Mouse (Mus musculus) splenic B cell, adult 2 months (primary cell): Measurements from ENCODE around the gene Zfr.
"Not testable (repeated sequence)": the region's sequence is repeated elsewhere in the genome, so short reads cannot be mapped to it uniquely, and the experiment has no call there.

Experiments used
- DNase-seq: peaks from one replicate; pipeline ENCODE4 v3.0.0-alpha.2; 2011; ENCODE audit warnings: low read depth, low spot score
- H3K27me3 ChIP-seq: 2 replicates; pipeline ENCODE4 v1.6.1; 2012; ENCODE audit warnings: mild to moderate bottlenecking, low read length, moderate library complexity, mixed read lengths; ENCODE audit not compliant: control insufficient read depth, poor library complexity, insufficient read depth, severe bottlenecking
- H3K36me3 ChIP-seq: 2 replicates; pipeline ENCODE4 v1.6.1; 2012; ENCODE audit warnings: mild to moderate bottlenecking, low read length, moderate library complexity, mixed read lengths; ENCODE audit not compliant: control insufficient read depth, poor library complexity, insufficient read depth, severe bottlenecking

Zfr gene

DNA sequence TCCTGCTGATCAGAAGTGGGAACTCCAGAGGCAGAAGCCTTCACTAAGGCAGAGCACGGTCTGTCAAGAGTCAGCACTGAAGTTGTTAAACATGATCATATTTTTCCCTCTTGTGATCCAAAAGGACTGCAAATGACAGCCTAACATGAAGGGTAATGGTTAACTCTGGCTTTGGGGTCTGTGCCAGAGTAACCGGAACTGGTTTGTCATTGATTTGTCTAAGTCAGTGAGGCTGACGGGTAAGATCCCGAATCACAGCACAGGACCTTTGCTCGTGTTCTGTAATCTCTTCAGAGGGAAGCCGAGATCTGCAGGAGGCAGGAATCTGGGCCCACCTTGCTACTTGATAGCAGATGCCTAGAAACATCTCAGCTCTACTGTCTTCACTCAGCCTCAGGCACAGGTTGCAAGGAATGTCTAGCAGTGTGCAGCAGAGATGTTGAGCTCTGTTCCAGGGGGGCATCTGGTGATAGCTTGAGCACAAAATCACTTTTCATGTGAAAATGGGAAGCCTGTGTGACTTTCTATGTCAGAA is 90.0 kb downstream of the Zfr start:
- Histone ChIP-seq H3K36me3 (no peaks in the 10 kb centered on the region), H3K27me3 (no peaks in the 10 kb centered on the region)
- no peak for DNase-seq

DNA sequence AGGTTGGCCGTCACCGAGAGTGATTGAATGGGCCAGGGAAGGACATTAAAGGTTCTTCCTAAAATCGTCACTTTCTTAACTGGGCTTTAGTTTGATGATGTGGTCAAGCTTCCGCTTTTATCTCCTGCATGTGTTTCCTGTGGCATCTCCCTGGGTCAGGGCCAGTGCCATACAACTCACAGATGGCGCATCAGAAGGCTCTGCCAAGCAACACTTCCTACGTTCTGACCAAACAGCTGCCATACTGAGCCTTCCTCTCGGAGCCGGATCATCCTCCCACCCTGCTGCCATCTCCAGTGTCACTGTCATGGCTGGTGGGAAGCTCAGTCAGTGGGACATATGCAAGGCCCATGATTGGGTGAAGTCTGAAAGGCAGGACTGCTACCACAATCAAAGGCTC is 93.9 kb downstream of the Zfr start:
- H3K36me3 ChIP-seq, result no peaks in the 10 kb centered on the region; the same call in 1 of the 2 replicates
- H3K27me3 ChIP-seq, result no peaks in the 10 kb centered on the region
- peak; percentile 27 for DNase-seq

DNA sequence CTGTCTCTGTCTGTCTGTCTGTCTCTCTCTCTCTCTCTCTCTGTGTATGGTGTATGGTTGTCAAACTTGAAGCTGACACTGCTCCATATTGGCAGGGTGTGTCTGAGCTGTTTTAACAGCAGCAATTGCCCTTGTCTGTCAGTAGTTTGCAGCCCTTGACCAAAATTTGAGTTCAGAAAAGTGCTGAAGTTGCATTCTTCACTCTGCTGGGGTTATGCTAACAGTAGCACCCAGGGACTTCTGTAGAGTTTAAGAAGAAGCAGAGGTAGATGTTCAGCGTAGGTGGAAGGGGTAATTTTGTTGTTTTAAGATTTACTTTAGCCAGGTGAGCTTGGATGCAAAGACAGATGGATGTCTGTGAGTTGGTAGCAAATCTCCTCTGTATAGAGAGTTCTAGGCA is 94.6 kb downstream of the Zfr start:
- no peaks in the 10 kb centered on the region for H3K27me3 ChIP-seq
- no peak for DNase-seq
- no peaks in the 10 kb centered on the region; the same call in 1 of the 2 replicates for H3K36me3 ChIP-seq

DNA sequence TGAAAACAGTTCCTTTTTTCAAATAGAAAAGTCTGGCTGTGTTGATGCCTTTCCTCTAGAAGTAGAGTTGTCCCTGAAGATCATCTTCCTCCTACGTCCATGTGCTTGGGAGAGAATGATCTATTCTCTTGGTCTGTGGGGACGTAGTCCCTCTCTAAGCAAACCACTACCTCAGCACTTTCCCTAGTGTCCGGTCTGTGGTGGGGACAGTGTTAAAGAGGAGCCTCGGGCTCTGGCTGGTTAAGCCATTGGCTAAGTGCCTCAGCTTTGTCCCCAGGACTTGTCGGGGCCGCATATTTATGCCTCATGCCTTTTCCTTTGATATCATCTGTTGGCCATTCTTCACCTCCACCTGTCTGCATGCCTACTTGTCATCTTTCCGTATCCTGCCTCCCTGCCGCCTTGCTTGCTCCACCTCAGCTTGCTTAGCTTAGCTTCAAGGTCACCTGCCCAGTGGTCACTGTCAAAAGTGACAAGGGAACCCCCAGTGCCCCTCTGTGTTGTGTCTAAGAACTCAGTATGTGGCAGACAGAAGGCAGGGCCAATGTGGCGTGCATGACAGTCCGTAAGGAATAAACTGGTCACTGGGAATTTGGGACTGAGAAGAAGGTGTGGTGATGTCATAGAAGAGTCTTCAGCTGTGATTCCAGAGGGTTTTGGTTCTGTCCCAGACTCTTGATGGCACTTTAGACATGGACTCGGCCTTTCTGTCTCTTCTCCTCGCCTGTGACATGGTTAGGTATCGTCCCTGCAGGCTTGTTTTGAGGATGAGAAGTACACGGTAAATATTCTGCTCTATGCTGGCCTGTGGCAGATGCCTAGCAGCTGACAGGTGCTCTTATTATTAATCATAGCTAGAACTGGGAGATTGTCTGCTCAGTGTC is 97.1 kb downstream of the Zfr start:
- H3K36me3 ChIP-seq, result no peaks in the 10 kb centered on the region; the same call in 1 of the 2 replicates

DNA sequence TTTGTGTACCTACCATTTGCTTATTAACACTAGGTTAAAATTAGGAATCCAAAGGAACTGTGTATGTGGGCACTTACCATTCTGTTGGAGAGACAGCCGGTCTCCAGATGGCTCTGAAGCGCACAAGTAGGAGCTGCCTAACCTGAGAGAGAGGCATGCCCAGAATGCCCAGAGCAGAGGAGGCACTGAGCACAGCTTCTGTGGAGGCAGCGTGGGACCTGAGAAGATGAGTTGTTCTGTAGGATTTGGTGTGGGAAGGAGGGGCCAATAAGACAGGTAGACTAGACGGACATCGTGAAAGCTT is 97.7 kb downstream of the Zfr start:
- H3K36me3 ChIP-seq, result no peaks in the 10 kb centered on the region; the same call in 1 of the 2 replicates
- no peaks in the 10 kb centered on the region for H3K27me3 ChIP-seq
- DNase-seq, result no peak

More for the DNA sequence above, 97.1 kb downstream of the Zfr start:
- no peak for DNase-seq
- no peaks in the 10 kb centered on the region for H3K27me3 ChIP-seq

DNA sequence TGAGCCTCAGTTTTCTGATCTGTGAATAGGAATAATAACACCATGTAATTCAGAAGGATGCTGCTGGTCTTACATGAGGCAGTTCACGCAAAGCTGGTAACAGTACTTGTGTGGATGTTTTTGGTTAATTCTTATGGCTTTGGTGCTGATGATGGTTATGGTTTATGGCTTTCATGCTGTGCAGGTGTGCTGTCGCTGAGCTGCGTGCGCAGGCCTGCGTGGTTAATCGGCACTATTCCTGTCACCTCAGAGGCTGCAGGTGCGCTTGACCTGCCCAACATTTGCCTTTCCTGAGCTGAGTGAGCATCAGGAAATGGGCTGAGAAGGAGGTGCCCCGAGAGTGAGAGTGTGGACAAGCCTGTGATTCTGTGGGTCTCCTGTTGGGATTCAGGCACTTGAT is 98.5 kb downstream of the Zfr start:
- H3K36me3 ChIP-seq, result no peaks in the 10 kb centered on the region; the same call in 1 of the 2 replicates
- no peaks in the 10 kb centered on the region for H3K27me3 ChIP-seq
- DNase-seq, result no peak

DNA sequence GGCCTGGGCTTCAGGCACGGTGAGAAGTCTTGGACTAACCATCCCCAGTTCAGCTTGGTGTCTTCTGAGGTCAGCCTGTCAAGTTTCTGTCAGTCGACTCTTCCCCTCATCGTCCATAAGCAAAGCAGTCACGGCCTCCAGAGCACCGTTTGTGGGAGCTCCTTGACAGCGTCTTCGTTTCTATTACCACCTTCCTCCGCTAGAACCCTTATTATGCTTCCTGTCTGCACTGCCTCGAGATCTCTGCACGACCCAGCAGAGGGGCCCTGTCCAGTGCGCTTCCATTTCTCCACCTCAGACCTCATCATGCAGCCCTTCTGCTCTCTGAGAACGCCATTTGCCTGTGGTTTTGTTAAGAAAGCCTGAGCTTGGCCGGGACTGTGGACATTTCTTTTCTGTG is 99.2 kb downstream of the Zfr start:
- peak; percentile 37 for DNase-seq
- H3K36me3 ChIP-seq, result no peaks in the 10 kb centered on the region; the same call in 1 of the 2 replicates

DNA sequence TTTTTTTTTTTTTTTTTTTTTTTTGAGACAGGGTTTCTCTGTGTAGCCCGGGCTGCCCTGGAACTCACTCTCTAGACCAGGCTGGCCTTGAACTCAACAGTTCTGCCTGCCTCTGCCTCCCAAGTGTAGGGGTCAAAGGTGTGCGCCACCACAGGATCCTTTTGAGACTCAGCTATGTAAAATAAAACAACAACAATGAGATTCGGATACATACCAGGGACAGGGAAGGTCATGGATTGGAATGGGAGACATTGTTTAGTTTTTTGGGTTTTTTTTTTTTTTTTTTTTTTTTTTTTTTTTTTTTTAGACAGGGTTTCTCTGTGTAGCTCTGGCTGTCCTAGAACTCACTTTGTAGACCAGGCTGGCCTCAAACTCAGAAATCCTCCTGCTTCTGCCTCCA is 99.7 kb downstream of the Zfr start:
- not testable (repeated sequence) for DNase-seq

More for the DNA sequence above, 99.2 kb downstream of the Zfr start:
- no peaks in the 10 kb centered on the region for H3K27me3 ChIP-seq

DNA sequence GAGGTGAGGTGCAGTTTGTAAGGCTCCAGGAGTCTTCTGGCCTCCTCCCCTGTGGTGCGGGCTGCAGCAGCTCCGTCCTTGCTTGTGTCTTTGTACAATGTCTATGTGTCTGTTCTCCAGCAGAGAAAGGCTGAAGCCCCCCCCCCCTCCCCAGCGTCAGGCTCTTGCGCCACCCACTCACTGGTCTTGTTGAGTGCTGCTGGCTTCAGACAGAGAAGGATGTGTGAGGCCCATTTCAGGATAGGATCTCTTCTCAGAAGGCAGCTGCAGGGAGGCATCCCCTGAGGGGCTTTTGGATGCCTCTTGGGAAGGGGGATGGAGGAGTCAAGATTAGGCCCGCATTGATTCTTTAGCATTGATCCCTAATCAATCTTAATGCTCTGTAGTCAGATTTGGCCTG is 100.2 kb downstream of the Zfr start:
- Histone ChIP-seq H3K36me3 (no peaks in the 10 kb centered on the region; the same call in 1 of the 2 replicates), H3K27me3 (no peaks in the 10 kb centered on the region)
- no peak for DNase-seq

More for the DNA sequence above, 99.7 kb downstream of the Zfr start:
- H3K36me3 ChIP-seq, H3K27me3 ChIP-seq: not testable (repeated sequence)

DNA sequence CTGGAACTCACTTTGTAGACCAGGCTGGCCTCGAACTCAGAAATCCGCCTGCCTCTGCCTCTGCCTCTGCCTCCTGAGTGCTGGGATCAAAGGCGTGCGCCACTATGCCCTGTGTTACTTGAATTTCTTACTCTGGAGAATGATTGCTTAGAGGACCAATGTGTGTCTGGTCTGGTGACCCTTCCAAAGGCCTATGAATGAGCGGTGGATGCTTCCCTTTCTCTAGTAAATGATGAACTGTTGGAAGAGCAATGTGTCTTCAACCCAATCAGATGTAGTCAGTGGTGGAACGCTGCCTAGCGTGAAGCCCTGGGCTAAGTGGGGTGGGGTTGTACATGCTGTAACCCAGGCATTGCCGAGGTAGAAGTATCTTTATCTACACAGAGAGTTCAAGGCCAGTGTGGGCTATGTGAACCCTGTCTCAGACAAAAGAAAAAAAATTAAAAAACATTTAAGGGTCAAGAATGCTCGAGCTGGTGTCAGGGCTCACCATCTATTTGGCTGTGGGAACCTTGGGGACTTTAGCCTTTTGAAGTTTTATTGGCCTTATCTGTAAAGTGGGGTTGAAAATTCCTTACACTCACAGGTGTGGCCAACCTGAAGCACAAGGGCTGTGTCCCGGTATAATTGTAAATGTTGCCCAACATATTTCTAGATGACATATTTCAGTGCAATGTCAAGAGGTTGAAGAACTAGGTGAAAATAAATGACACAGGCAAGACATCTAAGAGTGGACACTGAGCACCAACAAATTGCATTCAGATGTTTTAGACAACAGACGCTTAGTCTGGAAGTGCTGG is 101.2 kb downstream of the Zfr start:
- Histone ChIP-seq H3K27me3 (no peaks in the 10 kb centered on the region), H3K36me3 (no peaks in the 10 kb centered on the region)
- no peak for DNase-seq

DNA sequence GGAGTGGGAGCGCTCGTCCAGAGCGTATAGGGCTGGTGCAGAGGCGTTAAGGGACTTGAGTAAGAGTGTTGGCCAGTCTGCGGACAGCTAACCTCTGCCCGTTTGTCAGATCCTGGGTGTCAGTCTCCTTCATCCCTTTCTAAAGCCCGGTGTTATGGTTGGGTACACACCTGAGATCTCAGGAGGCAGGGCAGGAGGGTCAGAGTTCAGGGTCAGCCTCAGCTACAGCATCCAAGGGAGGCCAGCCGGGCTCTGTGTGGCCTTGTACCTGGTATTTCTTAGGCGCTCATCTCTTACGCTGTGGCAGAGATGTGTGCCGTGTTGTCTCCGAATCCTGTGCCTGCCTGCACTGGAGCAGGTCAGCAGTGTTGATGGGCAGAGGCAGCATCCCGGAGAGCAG is 103.5 kb downstream of the Zfr start:
- no peaks in the 10 kb centered on the region for H3K27me3 ChIP-seq
- DNase-seq, result no peak
- H3K36me3 ChIP-seq, result no peaks in the 10 kb centered on the region

DNA sequence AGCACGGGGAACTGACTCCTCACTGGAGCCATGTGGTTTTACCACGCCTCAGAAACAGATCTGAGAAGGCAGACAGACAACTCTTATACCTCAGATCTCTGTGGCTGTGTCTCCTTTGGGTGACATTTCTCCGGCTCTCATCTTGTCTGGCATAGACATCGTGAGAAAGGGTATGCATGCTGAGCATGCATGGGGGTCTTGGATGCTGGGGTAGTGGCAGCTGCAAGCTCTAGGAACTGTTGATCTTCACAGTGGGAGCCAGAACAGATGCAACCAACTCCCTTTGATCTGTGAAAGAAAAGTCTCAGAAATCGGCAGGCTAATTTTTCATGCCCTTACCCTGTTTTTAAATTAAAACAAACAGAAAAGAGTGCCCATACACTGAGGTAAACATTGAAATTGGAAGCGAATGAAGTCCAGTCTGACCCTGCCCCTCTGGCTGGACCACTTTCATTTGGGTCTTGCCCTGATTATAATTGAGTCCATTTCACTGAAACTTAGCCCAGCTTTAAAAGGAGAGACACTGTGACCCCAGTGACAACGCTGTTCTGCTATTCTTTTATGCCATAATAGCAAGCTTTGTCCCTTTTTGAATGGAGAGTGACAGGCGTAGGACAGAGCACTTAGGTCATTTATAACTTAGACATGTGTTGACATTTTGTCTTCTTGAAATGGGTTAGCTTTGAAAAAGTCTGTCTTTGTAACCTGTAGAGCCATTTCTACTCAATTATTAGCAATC is 105.1 kb downstream of the Zfr start:
- no peaks in the 10 kb centered on the region for H3K27me3 ChIP-seq
- no peak for DNase-seq
- H3K36me3 ChIP-seq, result no peaks in the 10 kb centered on the region

DNA sequence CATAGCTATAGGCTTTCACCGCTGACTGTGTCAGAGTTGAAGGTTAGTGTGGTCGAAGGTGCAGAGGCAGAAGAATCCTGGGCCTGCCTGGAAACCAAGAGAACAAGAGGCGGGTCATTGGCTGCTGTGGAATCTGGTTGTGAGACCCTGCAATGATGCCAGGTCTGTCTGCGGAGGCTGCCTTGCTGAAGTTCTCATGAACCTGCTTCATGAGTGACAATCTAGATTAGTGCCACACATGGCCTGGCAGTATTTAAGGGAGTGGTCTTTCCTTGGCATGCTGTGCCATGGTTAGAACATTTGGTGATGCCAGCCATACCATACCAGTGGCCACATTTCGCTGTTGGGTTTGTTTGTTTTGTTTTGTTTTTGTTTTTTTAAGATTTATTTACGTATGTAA is 105.8 kb downstream of the Zfr start:
- H3K27me3 ChIP-seq, result no peaks in the 10 kb centered on the region
- no peaks in the 10 kb centered on the region for H3K36me3 ChIP-seq
- no peak for DNase-seq

DNA sequence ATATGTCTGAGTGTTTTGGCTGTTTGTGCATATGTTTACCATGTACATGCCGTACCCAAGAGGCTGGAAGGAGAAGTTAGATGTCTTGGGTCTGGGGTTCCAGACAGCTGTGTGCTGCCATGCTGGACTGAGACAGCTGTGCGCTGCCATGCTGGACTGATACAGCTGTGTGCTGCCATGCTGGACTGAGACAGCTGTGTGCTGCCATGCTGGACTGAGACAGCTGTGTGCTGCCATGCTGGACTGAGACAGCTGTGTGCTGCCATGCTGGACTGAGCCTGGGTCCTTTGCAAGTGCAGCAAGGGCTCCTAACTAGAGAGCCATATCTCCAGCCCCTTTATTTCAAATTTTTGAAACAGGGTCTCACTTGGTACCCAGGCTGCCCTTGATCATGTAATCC is 106.6 kb downstream of the Zfr start:
- H3K27me3 ChIP-seq, result no peaks in the 10 kb centered on the region
- DNase-seq, result no peak
- H3K36me3 ChIP-seq, result no peaks in the 10 kb centered on the region
